Comparison of ENCODE assay signal across 23 mouse cellular contexts in the genomic region with DNA sequence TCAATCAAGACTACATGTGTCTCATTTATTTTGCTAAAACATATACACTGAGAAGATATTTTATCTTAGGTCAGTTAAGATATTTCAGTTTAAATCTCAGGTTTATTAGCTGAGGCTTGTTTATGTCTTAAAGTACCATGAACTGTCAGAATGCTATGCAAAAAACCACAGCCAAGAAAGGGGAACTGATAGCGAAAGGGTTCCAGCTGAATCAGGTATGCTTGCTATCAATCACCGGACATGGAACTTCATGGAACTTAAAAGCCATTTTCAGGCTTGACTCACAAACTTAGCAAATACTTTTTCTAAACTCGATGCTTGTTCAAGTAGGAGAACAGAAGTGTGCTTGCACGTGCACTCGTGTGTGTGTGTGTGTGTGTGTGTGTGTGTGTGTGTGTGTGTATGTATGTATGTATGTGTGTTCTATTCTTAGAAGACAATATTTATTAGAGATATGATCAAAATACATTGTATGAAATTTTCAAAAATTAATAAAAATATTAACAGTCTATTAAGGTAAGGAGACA.
DNase-seq lines count a peak whose midpoint lies in the region; ATAC-seq and TF ChIP-seq lines count a peak whose summit lies in the region.
"Had no signal": no experiment of that assay in that cellular context is flagged by ENCODE, and none has a peak within 500 bp of the region (broad histone marks: within the 10 kb centered on the region; RNA-seq: fewer than 3 reads in every experiment).

No protein-coding gene starts in this region.

- no peaks in the 10 kb centered on the region for H3K27me3 ChIP-seq in CH12.LX (replicated peaks)
- H3K27me3 ChIP-seq: embryonic facial prominence, embryonic 12.5 days; forebrain, embryonic 13.5 days; forebrain, embryonic 15.5 days had no signal

- TF ChIP-seq RAD21 in CH12.LX (IDR thresholded peaks at IDR 0.05; ENCODE audit: low read depth, low read length) = no peak

- in situ Hi-C loops in CH12.LX (cut with MboI; ENCODE audit: low pct_ligation_motif_present, low pct_unique_long_range_greater_than_20kb, low sequenced_read_pairs) = no loop called here

- H3K9me3 ChIP-seq in CH12.LX (replicated peaks; ENCODE audit: low read length) = no peaks in the 10 kb centered on the region
- H3K9me3 ChIP-seq: embryonic facial prominence, embryonic 10.5 days; embryonic facial prominence, embryonic 12.5 days; forebrain, embryonic 13.5 days; forebrain, embryonic 15.5 days had no signal

- H3K27ac ChIP-seq in CH12.LX (ENCODE audit: insufficient read depth, low read depth) = no peak overlapping the region
- H3K27ac ChIP-seq: embryonic facial prominence, embryonic 10.5 days; embryonic facial prominence, embryonic 12.5 days; forebrain, embryonic 13.5 days; forebrain, embryonic 15.5 days had no signal

- dilution Hi-C loops in CH12.LX (cut with MboI; ENCODE audit: extremely low pct_ligation_motif_present, extremely low pct_unique_long_range_greater_than_20kb, low sequenced_read_pairs) = no loop called here

- DNase-seq in CH12.LX (ENCODE audit: extremely low read depth) (peak; percentile 68), MEL-GATA-1-ER (ENCODE audit: extremely low read depth, low read depth) (peak; percentile 14)
- DNase-seq in natural killer cell, adult 2 months (ENCODE audit: low spot score in 2 of 2) = no peak
- DNase-seq in spleen, adult 18-20 months = no peak
- DNase-seq in left cerebral cortex, adult 8-10 months (ENCODE audit: low spot score in 2 of 2) = no peak
- DNase-seq: adrenal gland, adult 2 months; adrenal gland, postnatal 10 days; adrenal gland, postnatal 25 days; B cell, adult 2 months; cerebellum, adult 11 months; cerebellum, adult 18-20 months; cerebellum, adult 8-10 months; cerebellum, adult 9-11 months; cerebellum, postnatal 14 days; cerebellum, postnatal 36 days; forebrain, postnatal 0 days had no signal

- TF ChIP-seq EP300 in CH12.LX (IDR thresholded peaks at IDR 0.05; ENCODE audit: low read length) = peak; percentile 96

- TF ChIP-seq CTCF in CH12.LX (conservative IDR thresholded peaks at IDR 0.05 in 1 of 2, IDR thresholded peaks at IDR 0.05 in 1 of 2; ENCODE audit: low read depth in 2 of 2, low read length in 2 of 2) = no peak

- H3K4me2 ChIP-seq in CH12.LX (ENCODE audit: insufficient read depth, low read depth, poor library complexity, severe bottlenecking) = no peak overlapping the region; the same call in 1 of the 2 replicates
- H3K4me2 ChIP-seq: embryonic facial prominence, embryonic 12.5 days; forebrain, embryonic 13.5 days; forebrain, embryonic 15.5 days had no signal

- H3K79me2 ChIP-seq in CH12.LX (replicated peaks; ENCODE audit: control insufficient read depth, extremely low read depth, insufficient read depth, poor library complexity, severe bottlenecking) = no peaks in the 10 kb centered on the region

- H3K4me1 ChIP-seq in CH12.LX (ENCODE audit: control insufficient read depth in 1 of 2, insufficient read depth in 2 of 2) = peaks cover 6 to 13% of the 10 kb centered on the region in 2 experiments; a peak in 2 of 4 replicates
- H3K4me1 ChIP-seq: embryonic facial prominence, embryonic 10.5 days; embryonic facial prominence, embryonic 12.5 days; forebrain, embryonic 13.5 days; forebrain, embryonic 15.5 days had no signal

- H3K4me3 ChIP-seq in CH12.LX (replicated peaks in 1 of 3; ENCODE audit: low read depth in 2 of 3, low read length in 2 of 3, poor library complexity in 1 of 3) = no peak overlapping the region
- H3K4me3 ChIP-seq: embryonic facial prominence, embryonic 10.5 days; embryonic facial prominence, embryonic 12.5 days; forebrain, embryonic 13.5 days; forebrain, embryonic 15.5 days had no signal

- ATAC-seq in common myeloid progenitor, adult 5-6 weeks (replicated peaks; ENCODE audit: low read depth, poor library complexity, severe bottlenecking) = 0 out of 2 replicates have a peak, but pooled peaks have one; percentile 45
- peak; percentile 61 for ATAC-seq in megakaryocyte progenitor cell, adult 5-6 weeks (replicated peaks; ENCODE audit: poor library complexity)
- ATAC-seq: forebrain, embryonic 13.5 days; forebrain, embryonic 15.5 days; forebrain, postnatal 0 days had no signal

- H3K9ac ChIP-seq in CH12.LX (ENCODE audit: insufficient read depth, low read depth) = no peak overlapping the region
- H3K9ac ChIP-seq: embryonic facial prominence, embryonic 12.5 days; forebrain, embryonic 13.5 days; forebrain, embryonic 15.5 days; forebrain, postnatal 0 days had no signal

- TF ChIP-seq POLR2A in CH12.LX (IDR thresholded peaks at IDR 0.05; ENCODE audit: low read depth, low read length) = no peak

- no peaks in the 10 kb centered on the region for H3K36me3 ChIP-seq in CH12.LX (replicated peaks in 1 of 2; ENCODE audit: control insufficient read depth in 1 of 2, insufficient read depth in 1 of 2, low read length in 1 of 2)
- H3K36me3 ChIP-seq: embryonic facial prominence, embryonic 10.5 days; embryonic facial prominence, embryonic 12.5 days; forebrain, embryonic 15.5 days; G1E had no signal

TF ChIP-seq in CH12.LX, 34 proteins besides CTCF, POLR2A, EP300 and RAD21:
- TF ChIP-seq TBP (conservative IDR thresholded peaks at IDR 0.05; ENCODE audit: low read depth, low read length) = no peak
- TF ChIP-seq HCFC1 (IDR thresholded peaks at IDR 0.05; ENCODE audit: low read depth, low read length) = no peak
- TF ChIP-seq ZMIZ1 (IDR thresholded peaks at IDR 0.05; ENCODE audit: low read depth, low read length) = no peak
- no peak for TF ChIP-seq E2F4 (IDR thresholded peaks at IDR 0.05; ENCODE audit: insufficient replicate concordance, low read depth, low read length)
- TF ChIP-seq UBTF (IDR thresholded peaks at IDR 0.05; ENCODE audit: low read depth, low read length) = no peak
- TF ChIP-seq ZC3H11A (IDR thresholded peaks at IDR 0.05; ENCODE audit: low read depth, low read length) = no peak
- no peak for TF ChIP-seq NELFE (IDR thresholded peaks at IDR 0.05; ENCODE audit: low read depth, low read length)
- peak; percentile 70 for TF ChIP-seq ETS1 (conservative IDR thresholded peaks at IDR 0.05; ENCODE audit: low read depth, low read length)
- TF ChIP-seq CHD2 (IDR thresholded peaks at IDR 0.05; ENCODE audit: low read length) = no peak
- TF ChIP-seq SIN3A (IDR thresholded peaks at IDR 0.05; ENCODE audit: low read length) = no peak; the same call in 1 of the 2 replicates
- no peak for TF ChIP-seq USF1 (IDR thresholded peaks at IDR 0.05; ENCODE audit: low read depth, low read length)
- TF ChIP-seq NRF1 (IDR thresholded peaks at IDR 0.05; ENCODE audit: low read depth, low read length) = no peak
- peak; percentile 94 for TF ChIP-seq IRF4 (IDR thresholded peaks at IDR 0.05; ENCODE audit: low read depth, low read length)
- TF ChIP-seq MYC (IDR thresholded peaks at IDR 0.05; ENCODE audit: low read depth, low read length) = peak; percentile 18; the same call in 1 of the 2 replicates
- no peak for TF ChIP-seq MAZ (IDR thresholded peaks at IDR 0.05; ENCODE audit: low read depth, low read length)
- TF ChIP-seq MEF2A (IDR thresholded peaks at IDR 0.05; ENCODE audit: borderline replicate concordance, low read depth, low read length) = peak; percentile 24; the same call in 1 of the 2 replicates
- TF ChIP-seq CHD1 (IDR thresholded peaks at IDR 0.05; ENCODE audit: low read depth, low read length) = no peak
- TF ChIP-seq JUND (conservative IDR thresholded peaks at IDR 0.05; ENCODE audit: low read depth, low read length) = 0 out of 2 replicates have a peak, but pooled peaks have one; percentile 7
- TF ChIP-seq MAX (IDR thresholded peaks at IDR 0.05; ENCODE audit: low read length) = 0 out of 2 replicates have a peak, but pooled peaks have one; percentile 21
- TF ChIP-seq ZKSCAN1 (IDR thresholded peaks at IDR 0.05; ENCODE audit: borderline replicate concordance, low read depth, low read length) = no peak
- peak; percentile 94 for TF ChIP-seq BHLHE40 (IDR thresholded peaks at IDR 0.05; ENCODE audit: low read depth, low read length)
- peak; percentile 14; the same call in 1 of the 2 replicates for TF ChIP-seq JUN (IDR thresholded peaks at IDR 0.05; ENCODE audit: insufficient read depth, low read depth, low read length)
- TF ChIP-seq TCF12 (IDR thresholded peaks at IDR 0.05; ENCODE audit: low read depth, low read length) = no peak
- TF ChIP-seq USF2 (conservative IDR thresholded peaks at IDR 0.05; ENCODE audit: low read depth, low read length) = no peak
- no peak for TF ChIP-seq SMC3 (IDR thresholded peaks at IDR 0.05; ENCODE audit: low read depth, low read length)
- TF ChIP-seq POLR2AphosphoS2 (IDR thresholded peaks at IDR 0.05; ENCODE audit: low read depth, low read length) = no peak
- TF ChIP-seq KAT2A (IDR thresholded peaks at IDR 0.05; ENCODE audit: insufficient replicate concordance, low read length) = no peak
- TF ChIP-seq PAX5 (IDR thresholded peaks at IDR 0.05; ENCODE audit: low read length) = no peak
- no peak for TF ChIP-seq ELF1 (IDR thresholded peaks at IDR 0.05; ENCODE audit: low read depth, low read length)
- no peak for TF ChIP-seq MXI1 (IDR thresholded peaks at IDR 0.05; ENCODE audit: low read depth, low read length)
- peak; percentile 59 for TF ChIP-seq RCOR1 (conservative IDR thresholded peaks at IDR 0.05; ENCODE audit: low read depth, low read length)
- no peak for TF ChIP-seq MAFK (IDR thresholded peaks at IDR 0.05; ENCODE audit: insufficient replicate concordance, low read length)
- no peak for TF ChIP-seq ZNF384 (IDR thresholded peaks at IDR 0.05; ENCODE audit: low read depth, low read length)
- TF ChIP-seq GABPA (IDR thresholded peaks at IDR 0.05; ENCODE audit: insufficient replicate concordance, low read depth, low read length) = no peak

Comparison
In these comparisons a context has a peak if more than half of its experiments do, and no peak if none do; other contexts are left out.
1. DNase-seq: peak in CH12.LX (single experiment) and MEL-GATA-1-ER (single experiment); none in natural killer cell, adult 2 months (0 of 2), spleen, adult 18-20 months (0 of 2) and left cerebral cortex, adult 8-10 months (0 of 2).